Mouse (Mus musculus): ENCODE measurements around the gene Lipk.
A peak's percentile ranks its signal among the peaks of the same experiment; 100 is the strongest.

Lipk gene

DNA sequence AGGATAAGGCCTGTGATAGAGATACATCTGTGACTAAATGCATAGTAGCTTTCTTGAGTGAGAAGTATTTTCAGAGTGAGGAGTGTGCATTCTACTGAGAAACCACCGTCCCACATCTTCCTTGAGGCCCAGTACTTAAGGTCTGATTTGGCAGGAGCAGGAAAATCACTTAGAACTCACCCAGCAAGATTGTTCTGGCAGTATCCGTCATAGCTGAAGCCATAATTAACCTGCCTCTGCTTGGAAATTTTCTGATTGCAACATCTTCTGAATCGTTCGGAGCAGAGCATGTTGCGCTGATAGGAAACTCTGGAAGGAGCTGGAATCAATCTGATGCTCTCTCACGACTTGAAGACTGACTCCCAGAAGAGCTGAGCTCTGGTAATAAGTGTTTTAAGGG lies at the start of gene Lipk:
TSS of gene Lipk (plus strand) at position 289 of the 400 bp plus-strand sequence.
- no peak for DNase-seq (ENCODE audit: low read depth)

GRCm38 (mm10) chr19:33960887-33961286 lies 47.2 kb upstream of the Lipk start, which contains the start of gene Lipf:
Gene Lipf (plus strand): TSS chr19:33961187.
- no peak for DNase-seq (ENCODE audit: low read depth)

GRCm38 (mm10) chr19:33979007-33979406 lies 29.1 kb upstream of the Lipk start:
- DNase-seq (ENCODE audit: low read depth): peak; percentile 71

DNA sequence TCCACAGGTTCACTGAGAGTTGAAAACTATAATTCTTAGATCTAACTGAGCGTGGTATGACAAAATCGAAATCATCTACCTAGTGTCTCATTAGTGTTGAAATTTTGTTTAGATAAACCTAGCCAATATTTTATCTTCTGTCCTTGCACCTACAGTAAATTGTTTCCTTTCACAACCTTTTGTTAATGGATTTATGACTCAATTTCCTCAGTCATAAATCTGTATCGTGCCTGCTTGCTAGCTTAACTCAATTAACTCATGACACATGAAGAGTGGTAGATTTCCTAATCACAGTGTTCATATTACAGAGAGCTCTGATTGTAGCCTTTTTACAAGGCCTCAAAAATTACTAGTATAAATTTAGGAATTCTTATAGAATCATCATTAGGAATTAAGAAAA lies 25.0 kb upstream of the Lipk start:
- DNase-seq (ENCODE audit: low read depth): no peak

- peak; percentile 14 for DNase-seq (ENCODE audit: low read depth)
Measured at GRCm38 (mm10) chr19:34021440-34022172, 13.5 kb downstream of the Lipk start.

- peak; percentile 71 for DNase-seq (ENCODE audit: low read depth)
Measured at GRCm38 (mm10) chr19:34022759-34023158, 14.7 kb downstream of the Lipk start.

GRCm38 (mm10) chr19:34039731-34040130 lies 31.6 kb downstream of the Lipk start:
- DNase-seq (ENCODE audit: low read depth): no peak

GRCm38 (mm10) chr19:34043008-34043407 lies 34.9 kb downstream of the Lipk start:
- peak; percentile 76 for DNase-seq (ENCODE audit: low read depth)

DNA sequence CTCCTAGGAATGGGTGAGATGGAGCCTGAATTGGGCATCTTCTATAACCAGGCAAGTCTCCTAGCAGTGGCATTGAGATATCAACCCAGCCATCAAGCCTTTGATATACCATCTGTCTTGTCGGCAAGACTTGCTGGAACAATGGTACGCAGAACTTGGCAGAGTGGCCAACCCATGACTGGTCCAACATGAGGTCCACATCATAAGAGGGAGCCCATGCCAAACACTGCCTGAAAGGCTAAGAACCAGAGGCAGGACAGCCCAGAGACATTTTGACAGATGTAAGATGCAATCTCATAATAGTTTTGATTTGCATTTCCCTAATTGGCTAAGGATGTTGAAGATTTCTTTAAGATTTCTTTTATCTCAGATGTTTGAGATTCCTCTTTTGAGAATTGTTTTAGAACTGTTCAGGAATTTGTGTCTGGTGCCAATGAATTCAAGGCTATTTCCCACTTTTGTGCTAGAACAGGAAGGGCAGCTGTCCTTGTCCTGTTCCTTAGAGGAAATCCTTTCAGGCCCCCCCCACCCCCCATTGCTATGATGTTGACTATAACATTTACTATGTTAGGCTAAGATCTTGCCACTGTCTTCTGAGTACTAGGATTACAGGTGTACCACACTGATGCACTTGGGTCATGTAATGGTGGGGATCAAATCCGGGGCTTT lies 41.4 kb downstream of the Lipk start:
- DNase-seq (ENCODE audit: low read depth): no peak

GRCm38 (mm10) chr19:34051502-34051901 lies 43.4 kb downstream of the Lipk start:
- peak; percentile 89 for DNase-seq (ENCODE audit: low read depth)

- no peak for DNase-seq (ENCODE audit: low read depth)
Measured at GRCm38 (mm10) chr19:34063547-34063946, 55.5 kb downstream of the Lipk start.

DNA sequence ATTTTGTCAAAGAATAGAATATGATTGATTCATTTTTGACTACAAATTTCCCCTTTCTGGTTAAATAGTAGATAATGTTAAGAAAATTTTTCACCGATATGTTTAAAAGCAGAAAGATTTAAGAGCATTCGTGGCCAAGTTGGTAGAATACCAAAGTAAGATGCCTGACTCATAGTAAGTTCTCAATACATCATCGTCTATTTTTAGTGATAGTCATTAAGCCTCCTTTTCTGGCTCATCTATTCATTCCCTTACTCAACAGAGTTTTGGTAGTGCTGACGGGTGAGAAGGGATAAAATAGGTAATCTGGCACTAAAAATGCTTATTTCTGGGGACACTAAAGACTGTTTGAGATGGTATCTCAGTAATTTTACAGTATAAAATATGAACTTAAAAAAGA lies 56.0 kb downstream of the Lipk start:
- DNase-seq (ENCODE audit: low read depth): peak; percentile 51

- peak; percentile 55 for DNase-seq (ENCODE audit: low read depth)
Measured at GRCm38 (mm10) chr19:34066779-34067472, 58.8 kb downstream of the Lipk start, which contains the start of gene Lipn. Gene Lipn (plus strand): TSS chr19:34067358.

DNA sequence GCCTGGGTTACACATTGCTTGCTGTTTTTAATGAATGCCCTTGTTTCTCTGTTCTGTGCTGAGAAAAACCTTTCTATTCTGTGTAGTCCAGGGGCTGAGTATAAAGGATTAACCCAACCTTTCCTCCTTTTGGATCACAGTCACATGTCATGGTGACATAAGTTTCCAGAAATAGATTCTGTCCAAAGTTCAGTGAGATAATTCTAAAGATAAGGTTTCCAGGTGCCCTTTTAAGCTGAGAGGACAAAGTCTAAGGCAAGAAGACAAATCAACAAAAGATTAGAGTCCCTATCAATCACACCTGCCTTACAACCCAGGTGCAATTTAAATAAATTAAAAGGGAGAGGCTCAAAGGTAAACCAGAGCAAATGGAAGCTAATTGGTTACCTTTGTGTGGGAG lies 66.1 kb downstream of the Lipk start:
- no peak for DNase-seq (ENCODE audit: low read depth)

GRCm38 (mm10) chr19:34078130-34078529 lies 70.0 kb downstream of the Lipk start:
- DNase-seq (ENCODE audit: low read depth): no peak

DNA sequence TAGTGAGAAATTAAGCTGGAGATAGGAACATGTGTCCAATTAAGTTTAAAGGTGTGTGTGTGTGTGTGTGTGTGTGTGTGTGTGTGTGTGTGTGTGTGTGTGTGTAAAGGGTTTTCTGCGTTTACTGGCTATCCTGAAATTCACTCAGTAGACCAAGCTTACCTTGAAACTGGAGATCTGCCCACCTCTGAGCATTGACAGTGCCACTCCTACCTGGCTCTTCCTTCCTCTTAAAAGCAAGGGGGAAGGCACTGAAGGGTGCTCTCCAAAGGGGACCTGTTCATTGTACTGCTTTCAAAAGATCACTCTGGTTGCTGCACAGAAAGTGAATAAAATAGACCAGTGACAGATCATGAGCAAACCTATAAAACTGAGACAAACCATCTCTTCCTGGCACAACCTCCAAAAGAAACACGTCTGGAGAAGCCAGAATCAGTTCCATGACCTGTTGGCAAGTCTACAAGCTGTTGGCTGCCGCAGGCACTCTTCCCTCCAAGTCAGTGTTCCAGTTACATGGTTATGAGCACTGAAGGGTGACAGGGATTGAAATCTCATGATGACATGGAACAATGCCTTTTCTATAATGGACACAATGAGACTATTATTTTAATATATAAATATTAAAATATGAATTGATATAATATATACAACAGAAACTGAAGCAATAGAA lies 81.1 kb downstream of the Lipk start:
- no peak for DNase-seq (ENCODE audit: low read depth)

DNA sequence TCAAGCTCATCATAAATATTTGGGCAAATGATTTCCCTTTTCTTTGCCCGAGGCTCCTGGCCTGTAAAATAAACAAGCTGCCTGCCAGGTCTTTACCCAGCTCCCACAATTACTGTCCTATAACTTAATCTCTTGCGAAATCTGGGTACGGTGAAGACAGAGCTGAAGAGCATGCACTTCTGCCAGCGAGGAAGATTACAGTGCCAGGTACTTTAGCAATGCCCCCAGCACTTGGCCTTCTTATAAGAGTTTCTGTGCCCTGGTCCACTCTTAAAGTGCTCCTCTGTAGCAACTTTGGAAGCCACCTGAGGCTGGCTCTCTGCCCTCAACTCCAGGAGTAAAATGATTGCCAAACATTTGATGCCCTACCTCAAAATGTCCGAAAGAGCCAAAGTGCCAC lies 87.3 kb downstream of the Lipk start:
- DNase-seq (ENCODE audit: low read depth): peak; percentile 6

GRCm38 (mm10) chr19:34096228-34096627 lies 88.1 kb downstream of the Lipk start:
- peak; percentile 8 for DNase-seq (ENCODE audit: low read depth)

All from NIH3T3 (cell line).